Mouse (Mus musculus) small intestine, adult 2 months (tissue): Measurements from ENCODE around the gene Ptbp2. TPM values are rescaled to one million over a fixed set of nuclear protein-coding genes. Genes with fewer than 3 reads are reported as not detected.

ENCODE experiments used
- H3K27ac ChIP-seq: fragments of 200-500 bp; 2 replicates; pipeline ENCODE4 v1.5.1; 2012; ENCODE audit warnings: low read depth, low read length, control low read depth, inconsistent platforms; ENCODE audit not compliant: insufficient read depth
- H3K27me3 ChIP-seq: fragments of 200-500 bp; 2 replicates; pipeline ENCODE4 v1.6.1; 2012; ENCODE audit warnings: mild to moderate bottlenecking, moderate library complexity, low read length, inconsistent platforms; ENCODE audit not compliant: control insufficient read depth, insufficient read depth
- H3K36me3 ChIP-seq: fragments of 200-500 bp; 2 replicates; pipeline ENCODE4 v1.6.1; 2012; ENCODE audit warnings: mild to moderate bottlenecking, low read length, control low read depth, inconsistent platforms; ENCODE audit not compliant: control insufficient read depth, insufficient read depth
- H3K4me1 ChIP-seq: fragments of 200-500 bp; 2 replicates; pipeline ENCODE4 v1.6.1; 2012; ENCODE audit warnings: low read length, inconsistent platforms, mixed read lengths; ENCODE audit not compliant: control insufficient read depth, insufficient read depth, insufficient read length
- H3K4me3 ChIP-seq: fragments of 200-500 bp; 2 replicates; pipeline ENCODE4 v1.5.1; 2012; ENCODE audit warnings: low read depth, mild to moderate bottlenecking, control low read depth, inconsistent platforms, low read length, moderate library complexity
- CTCF ChIP-seq: fragments of 200-500 bp; IDR thresholded peaks from 2 replicates; pipeline ENCODE4 v1.5.1; 2012; ENCODE audit warnings: low read depth, mild to moderate bottlenecking, control low read depth, inconsistent platforms, low read length, moderate library complexity, mixed read lengths; ENCODE audit not compliant: insufficient replicate concordance, insufficient read length; ENCODE audit errors: extremely low read depth
- POLR2A ChIP-seq: fragments of 200-500 bp; IDR thresholded peaks from 2 replicates; pipeline ENCODE4 v1.6.1; 2012; ENCODE audit warnings: low read depth, mild to moderate bottlenecking, control low read depth, inconsistent platforms, low read length, moderate library complexity
- WGBS: fragments of 180-500 bp; shearing (Covaris S2); methylation state at CpG from one replicate; pipeline ENCODE4 v1.1.7; 2018; 5-methylcytosine and 5-hydroxymethylcytosine counted together
- polyA plus RNA-seq: library from polyadenylated mRNA; depleted of rRNA; stranded (reverse); fragments of >200 nt; gene quantifications from 2 replicates; pipeline ENCODE4 v1.2.3, GENCODE M21; 2012

The Ptbp2 gene
- polyA plus RNA-seq, 1 experiment = 1.9 TPM

- H3K36me3 ChIP-seq = no peaks in the 10 kb centered on the region
- TF ChIP-seq CTCF = no peak
- no peak for TF ChIP-seq POLR2A
- no peak overlapping the region for H3K27ac ChIP-seq
- peaks cover 7% of the 10 kb centered on the region; the same call in 1 of the 2 replicates for H3K4me1 ChIP-seq
- H3K4me3 ChIP-seq = no peak overlapping the region
- no peaks in the 10 kb centered on the region for H3K27me3 ChIP-seq
Observed at GRCm38 (mm10) chr3:119780876-119781275, 3.4 kb downstream of the Ptbp2 start.

- H3K27ac ChIP-seq = no peak overlapping the region
- TF ChIP-seq CTCF (no peak), POLR2A (no peak)
- H3K27me3 ChIP-seq = no peaks in the 10 kb centered on the region
- H3K36me3 ChIP-seq = no peaks in the 10 kb centered on the region
- H3K4me3 ChIP-seq = no peak overlapping the region
- peaks cover 7% of the 10 kb centered on the region; the same call in 1 of the 2 replicates for H3K4me1 ChIP-seq
- 85% methylated on average over 1 of the region's 1 CpGs for WGBS
Observed at GRCm38 (mm10) chr3:119779261-119779660, 5.0 kb downstream of the Ptbp2 start.

DNA sequence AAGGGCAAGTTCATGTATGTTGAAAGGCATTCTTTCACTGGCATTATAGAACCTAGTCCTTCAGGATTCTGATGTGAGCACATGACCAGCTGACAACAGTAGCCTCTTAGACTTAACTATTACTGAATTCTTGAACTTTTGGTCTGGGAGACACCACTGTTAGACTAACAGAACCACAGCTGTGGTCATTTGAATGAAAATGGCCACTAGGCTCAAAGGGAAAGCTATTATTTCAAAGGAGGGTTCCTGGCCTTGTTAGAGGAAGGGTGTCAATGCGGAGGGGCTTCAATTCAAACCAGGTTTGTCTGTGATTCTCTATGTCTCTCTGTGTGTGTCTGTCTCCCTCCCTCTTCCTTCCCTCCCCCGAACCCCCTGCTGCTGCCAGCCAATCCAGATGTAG, 5.8 kb downstream of the Ptbp2 start:
- H3K36me3 ChIP-seq = no peaks in the 10 kb centered on the region
- peaks cover 7% of the 10 kb centered on the region; the same call in 1 of the 2 replicates for H3K4me1 ChIP-seq
- H3K4me3 ChIP-seq = no peak overlapping the region
- H3K27me3 ChIP-seq = no peaks in the 10 kb centered on the region
- WGBS = 85% methylated on average over 2 of the region's 2 CpGs
- H3K27ac ChIP-seq = no peak overlapping the region
- no peak for TF ChIP-seq POLR2A
- no peak for TF ChIP-seq CTCF

DNA sequence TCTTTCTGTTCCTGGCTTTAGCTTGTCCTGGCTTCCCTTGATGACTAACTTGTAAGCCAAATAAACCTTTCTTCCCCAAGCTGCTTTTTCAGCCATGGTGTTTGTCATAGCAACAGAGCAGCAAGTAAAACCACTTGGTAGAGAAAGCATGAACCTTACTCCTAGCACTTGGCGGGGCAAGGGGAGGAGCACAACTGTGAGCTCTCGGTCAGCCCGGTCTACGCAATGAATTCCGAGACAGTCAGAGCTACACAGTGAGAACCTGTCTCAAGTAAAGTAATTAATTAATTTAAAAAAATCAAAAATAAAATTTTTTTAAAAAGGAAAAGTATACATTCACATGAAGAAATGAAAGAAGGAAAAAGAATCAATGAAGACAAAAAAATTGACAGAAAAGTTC, 8.1 kb downstream of the Ptbp2 start:
- Histone ChIP-seq H3K27ac (no peak overlapping the region), H3K4me3 (no peak overlapping the region), H3K4me1 (peaks cover 5% of the 10 kb centered on the region; the same call in 1 of the 2 replicates), H3K27me3 (no peaks in the 10 kb centered on the region), H3K36me3 (no peaks in the 10 kb centered on the region)
- TF ChIP-seq CTCF (no peak), POLR2A (no peak)
- WGBS = 73% methylated on average over 5 of the region's 5 CpGs

- no peaks in the 10 kb centered on the region for H3K27me3 ChIP-seq
- H3K4me1 ChIP-seq = peaks cover 3% of the 10 kb centered on the region; the same call in 1 of the 2 replicates
- no peak overlapping the region for H3K4me3 ChIP-seq
- H3K27ac ChIP-seq = no peak overlapping the region
- 61% methylated on average over 2 of the region's 2 CpGs for WGBS
- TF ChIP-seq POLR2A = no peak
- TF ChIP-seq CTCF = no peak
- no peaks in the 10 kb centered on the region for H3K36me3 ChIP-seq
Observed at GRCm38 (mm10) chr3:119772789-119773188, 11.5 kb downstream of the Ptbp2 start.

GRCm38 (mm10) chr3:119763772-119764171, 20.5 kb downstream of the Ptbp2 start:
- TF ChIP-seq POLR2A (no peak), CTCF (no peak)
- WGBS = 43% methylated on average over 2 of the region's 2 CpGs
- no peak overlapping the region for H3K4me3 ChIP-seq

GRCm38 (mm10) chr3:119761732-119762131, 22.5 kb downstream of the Ptbp2 start:
- Histone ChIP-seq H3K27ac (no peak overlapping the region), H3K27me3 (no peaks in the 10 kb centered on the region), H3K4me1 (no peaks in the 10 kb centered on the region), H3K36me3 (peaks cover 8% of the 10 kb centered on the region; the same call in 1 of the 2 replicates), H3K4me3 (no peak overlapping the region)
- no peak for TF ChIP-seq CTCF
- no peak for TF ChIP-seq POLR2A
- 90% methylated on average over 3 of the region's 3 CpGs for WGBS

More at GRCm38 (mm10) chr3:119763772-119764171, 20.5 kb downstream of the Ptbp2 start:
- H3K4me1 ChIP-seq = no peaks in the 10 kb centered on the region
- H3K27me3 ChIP-seq = no peaks in the 10 kb centered on the region
- no peak overlapping the region for H3K27ac ChIP-seq
- H3K36me3 ChIP-seq = peaks cover 8% of the 10 kb centered on the region; the same call in 1 of the 2 replicates
